Mouse (Mus musculus): ENCODE measurements at regions not wholly inside any gene's neighbourhood (a gene's known extent, or its start where the extent isn't known, plus 50 kb on each side); places are given as distances from the start of the nearest gene placed in this dataset.

DNA sequence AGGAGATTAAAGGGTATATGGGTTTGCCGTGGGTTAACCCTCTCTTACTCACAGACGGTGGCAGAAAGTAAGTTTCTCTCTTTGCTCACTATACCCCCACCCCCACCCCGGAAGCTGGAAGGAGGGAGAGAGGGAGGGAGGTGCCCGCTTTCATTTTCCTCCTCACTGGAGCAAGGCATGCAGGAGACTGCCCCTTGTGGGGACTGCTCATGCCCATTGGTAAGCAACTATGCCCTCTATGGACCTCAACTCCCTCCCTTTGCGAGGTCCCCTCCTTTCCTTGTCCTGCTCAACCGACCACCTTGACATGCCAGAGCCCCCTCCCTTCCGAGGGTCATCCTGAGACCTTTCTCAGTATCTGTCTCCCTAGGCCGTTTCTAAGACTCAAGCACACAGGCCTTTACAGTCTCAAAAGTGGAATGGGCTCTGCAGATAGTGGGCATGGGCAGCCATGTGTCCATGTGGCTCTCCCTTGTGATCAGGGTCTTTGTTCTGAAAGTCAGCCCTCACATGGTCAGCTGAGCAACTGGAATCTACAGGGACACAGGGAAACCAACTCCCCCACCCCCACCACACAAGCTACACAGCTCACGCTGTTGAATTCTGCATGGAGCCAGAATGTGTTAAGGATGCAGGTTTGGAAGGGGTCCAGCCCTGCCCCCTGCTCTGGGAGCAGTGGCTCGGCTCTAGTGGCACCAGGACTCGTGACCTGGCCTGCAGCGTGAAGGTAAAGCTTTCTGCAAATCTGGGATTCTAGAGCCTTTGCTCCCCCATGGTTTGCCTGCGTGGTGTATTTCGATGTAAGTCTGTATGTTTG, 116.8 kb upstream of the A530016L24Rik start:
- DNase-seq (ENCODE audit: low spot score in 2 of 2), result peak in 1 of 2 experiments; percentile 3

DNA sequence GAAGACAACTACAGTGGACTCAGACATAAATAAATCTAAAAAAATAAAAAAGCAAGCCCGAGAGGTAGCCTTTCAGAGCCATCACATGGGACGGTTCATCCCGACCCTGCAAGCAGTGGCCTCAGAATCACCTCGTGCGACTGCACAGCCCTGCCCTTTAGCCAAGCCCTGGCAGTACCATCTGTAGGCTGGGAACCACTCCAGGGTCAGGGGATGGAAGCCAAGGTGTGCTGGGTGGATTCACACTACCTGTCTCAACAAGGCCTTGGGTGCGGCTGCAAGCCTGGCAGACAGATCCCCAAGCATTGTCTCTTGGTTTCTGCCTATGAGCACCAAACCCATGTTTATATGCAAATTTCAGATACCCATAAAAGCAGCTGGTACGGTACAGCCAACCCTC, 115.3 kb upstream of the A530016L24Rik start:
- DNase-seq (ENCODE audit: low spot score in 2 of 2), result no peak

DNA sequence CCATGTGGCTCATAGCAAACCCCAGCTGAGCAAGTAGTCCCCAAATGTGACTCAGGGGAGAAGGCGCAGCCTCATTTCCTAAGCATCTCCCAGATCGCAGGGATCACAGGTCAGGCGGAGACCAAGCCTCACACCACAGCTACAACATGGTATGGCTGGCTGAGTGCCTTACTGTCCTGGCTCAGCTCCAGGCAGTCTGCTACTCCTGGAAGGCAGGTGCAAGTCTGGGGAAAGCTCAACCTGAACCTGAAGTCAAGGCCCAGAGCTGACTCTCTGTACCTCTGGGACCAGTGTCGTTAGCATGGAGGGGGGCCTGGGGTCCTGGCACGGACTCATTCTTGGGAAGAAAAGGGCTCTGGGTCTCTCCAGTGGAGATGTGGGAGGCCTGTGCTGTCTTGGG, 113.0 kb upstream of the A530016L24Rik start:
- DNase-seq (ENCODE audit: low spot score in 2 of 2), result no peak

DNA sequence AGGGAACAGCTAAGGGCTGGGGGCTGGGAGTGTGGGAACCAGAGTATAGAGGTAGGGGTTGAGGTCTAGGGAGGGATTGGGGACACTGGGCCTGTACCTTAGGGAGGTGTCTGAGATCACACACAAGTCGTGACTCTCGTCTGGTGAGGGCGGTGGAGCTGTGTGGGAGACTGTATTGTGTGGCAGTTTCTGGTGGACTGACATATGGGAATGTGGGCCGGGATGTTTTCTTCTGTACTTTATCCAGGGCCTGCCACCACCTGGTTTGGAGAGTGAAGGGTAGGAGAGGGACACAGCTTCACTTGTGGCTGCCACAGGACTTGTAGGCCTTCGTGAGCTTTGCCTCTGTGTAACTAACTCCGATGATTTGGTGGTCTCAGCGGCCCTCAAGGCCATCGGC, 112.5 kb upstream of the A530016L24Rik start:
- DNase-seq (ENCODE audit: low spot score in 2 of 2), result no peak

DNA sequence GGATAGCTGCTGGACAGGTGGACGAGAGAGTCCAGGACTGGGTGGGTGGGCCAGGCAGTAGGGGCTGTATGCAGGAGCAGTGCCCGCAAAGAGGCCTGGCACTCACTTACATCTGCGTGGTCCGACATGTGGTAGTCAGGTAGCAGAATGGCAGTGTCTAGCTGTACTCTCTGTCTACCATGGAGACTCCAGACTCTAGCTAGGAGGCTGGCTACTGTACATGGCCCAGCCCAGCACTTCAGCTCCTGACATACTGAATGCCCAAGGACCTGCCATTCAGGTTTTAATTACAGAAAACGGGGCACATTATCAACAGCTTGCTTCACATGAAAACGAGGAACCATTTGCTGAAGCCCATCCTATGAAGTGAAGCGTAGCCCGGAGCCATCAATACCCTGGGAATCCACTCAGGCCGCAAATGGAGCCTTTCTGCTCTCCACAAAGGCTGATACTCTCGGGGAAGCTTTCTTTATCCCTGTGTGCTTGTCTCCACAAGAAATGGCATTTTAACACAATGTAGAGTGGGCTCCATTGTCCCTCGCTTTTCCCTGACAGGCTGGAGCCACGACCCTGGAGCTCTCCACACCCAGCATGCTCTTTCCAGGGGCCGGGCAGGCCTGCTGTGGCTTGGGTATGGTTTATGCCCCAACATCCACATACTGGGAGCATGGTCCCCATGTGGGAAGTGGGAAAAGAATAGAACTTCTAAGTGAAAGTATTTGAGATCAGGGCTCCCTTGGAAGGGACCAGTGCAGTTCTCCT, 110.6 kb upstream of the A530016L24Rik start:
- no peak for DNase-seq (ENCODE audit: low spot score in 2 of 2)

DNA sequence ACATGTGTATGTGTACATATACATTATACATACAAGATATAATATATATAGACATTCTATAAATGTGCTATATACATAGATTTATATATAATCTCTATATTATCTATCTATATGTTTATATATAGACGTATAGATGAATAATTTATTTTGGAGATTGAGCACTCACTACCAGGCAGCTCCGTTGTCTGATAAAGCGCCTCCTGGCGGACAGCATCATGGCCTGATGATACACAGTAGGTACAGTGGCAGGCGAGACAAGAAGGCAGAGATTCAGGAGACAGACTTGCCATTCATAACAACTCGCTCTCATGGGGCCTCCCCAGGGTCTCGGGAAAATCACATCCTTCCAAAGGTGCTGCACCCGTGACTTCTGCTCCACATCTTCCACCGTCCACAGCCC, 101.4 kb upstream of the A530016L24Rik start:
- no peak for DNase-seq (ENCODE audit: low spot score in 2 of 2)

DNA sequence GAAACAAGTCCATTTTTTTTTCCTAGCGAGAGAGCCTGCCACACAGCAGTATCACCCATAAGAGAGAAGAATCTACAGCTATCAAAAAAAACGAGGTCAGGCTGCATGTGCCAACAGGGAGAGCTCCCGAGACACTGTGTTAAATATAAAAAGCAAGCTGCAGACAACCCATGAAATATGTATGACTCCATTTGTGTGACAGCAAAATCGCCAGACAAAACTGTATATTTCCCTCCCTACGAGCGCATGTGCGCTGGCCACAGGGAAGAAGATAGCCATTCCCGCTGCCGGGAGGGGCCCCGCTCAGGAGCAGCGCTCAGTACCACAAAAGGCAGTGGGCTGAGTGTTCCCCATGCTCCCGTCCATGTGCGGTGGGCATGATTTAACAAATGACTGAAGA, 93.3 kb upstream of the A530016L24Rik start:
- no peak for DNase-seq (ENCODE audit: low spot score in 2 of 2)

DNA sequence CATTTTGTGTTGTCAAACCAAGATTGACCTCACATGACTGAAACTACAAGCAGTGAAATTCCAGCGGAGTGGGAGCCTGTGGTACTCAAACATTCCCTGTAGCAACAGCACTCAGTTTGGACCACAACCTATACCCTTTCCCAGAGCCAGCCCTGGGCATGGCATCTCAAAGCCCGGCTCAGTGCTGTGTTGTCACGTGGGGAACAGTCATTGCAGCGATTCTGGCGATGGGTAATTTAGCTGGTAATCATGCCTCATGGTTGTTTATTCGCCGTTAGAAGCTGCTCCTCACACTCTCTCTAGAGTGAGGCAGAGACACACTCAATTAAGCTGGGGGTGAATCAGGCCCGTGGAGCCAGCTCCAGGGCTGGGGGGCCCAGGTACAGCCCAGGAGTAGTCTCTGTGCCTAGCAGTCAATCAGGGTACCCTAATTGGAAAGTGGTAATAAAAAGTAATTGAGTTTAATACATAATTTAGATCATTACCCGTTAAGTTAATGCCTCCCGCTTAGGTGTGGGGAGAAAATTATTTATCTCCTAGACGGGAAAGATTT, 85.5 kb upstream of the A530016L24Rik start:
- DNase-seq (ENCODE audit: low spot score in 2 of 2), result no peak

DNA sequence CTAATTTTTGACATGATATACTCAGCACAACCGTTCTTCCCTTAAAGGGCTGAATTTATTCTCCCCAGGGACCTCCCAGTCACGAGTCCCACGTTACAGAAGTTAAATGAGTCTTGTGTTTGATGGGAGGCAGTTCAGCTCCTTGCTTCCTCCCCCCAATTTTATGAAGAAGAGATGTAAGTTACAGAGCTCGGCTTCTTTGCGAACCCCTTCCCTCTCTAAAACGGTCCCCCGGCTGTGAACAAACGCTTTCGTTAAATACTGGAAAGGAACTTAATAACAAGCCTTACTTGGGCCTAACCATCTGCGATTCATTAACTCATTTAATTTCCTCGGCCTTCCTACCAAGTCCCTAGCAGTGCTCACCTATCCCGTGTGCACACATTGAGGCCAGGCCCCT, 84.9 kb upstream of the A530016L24Rik start:
- no peak for DNase-seq (ENCODE audit: low spot score in 2 of 2)

DNA sequence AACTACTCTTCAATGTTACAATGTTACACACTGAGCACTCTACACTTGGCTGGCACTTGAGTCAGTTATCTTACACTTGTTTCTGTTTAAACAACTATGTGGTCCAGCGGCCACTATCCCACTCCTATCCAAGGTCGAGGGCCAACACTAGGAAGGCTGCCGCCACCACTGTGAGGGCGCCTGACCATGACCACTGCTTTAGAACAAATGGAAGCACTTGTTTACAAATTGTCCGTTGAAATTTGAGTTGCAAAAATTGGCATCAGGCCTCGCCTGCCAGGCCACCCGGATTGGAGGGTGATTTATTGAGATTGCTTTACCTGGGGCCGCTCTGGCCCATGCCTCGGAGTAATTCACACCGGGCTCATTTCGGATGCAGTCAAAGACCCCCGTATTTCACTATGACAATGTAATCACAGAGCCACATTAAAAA, 83.5 kb upstream of the A530016L24Rik start:
- DNase-seq (ENCODE audit: low spot score in 2 of 2), result no peak

DNA sequence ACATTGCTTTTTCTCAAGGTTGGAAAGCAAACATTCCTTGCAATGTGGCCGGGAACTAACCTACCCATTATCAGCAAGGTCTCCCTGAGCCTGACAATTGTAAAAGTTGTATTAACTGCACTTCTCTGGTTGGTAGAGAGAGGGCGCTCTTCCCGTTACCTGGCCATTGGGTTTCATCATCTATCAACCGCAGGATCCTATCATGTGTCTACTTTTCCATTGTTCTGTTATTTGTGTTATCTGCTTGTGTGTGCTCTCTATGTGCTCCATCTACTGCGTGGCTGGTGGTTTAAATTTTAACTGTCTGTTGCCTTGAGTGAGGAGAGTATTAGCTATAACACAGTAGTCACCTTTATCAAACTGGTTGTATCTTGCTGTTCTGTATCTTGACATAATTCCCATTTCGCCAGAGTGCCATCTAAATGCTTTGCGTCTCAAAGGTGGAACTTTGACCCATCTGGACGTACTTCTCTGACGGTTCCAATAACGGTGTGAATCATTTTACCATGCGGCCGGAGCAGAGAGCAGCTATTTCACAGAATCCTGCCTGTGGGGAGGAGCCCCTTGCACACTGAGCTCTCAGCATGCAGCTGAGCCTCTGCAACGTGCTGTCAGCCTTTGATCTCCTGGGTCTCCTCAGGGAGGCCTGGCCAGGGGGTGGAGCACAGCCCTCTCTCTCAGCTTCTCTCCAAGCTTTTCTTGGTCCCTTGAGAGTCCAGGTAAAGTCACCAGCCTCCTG, 77.5 kb upstream of the A530016L24Rik start:
- DNase-seq (ENCODE audit: low spot score in 2 of 2), result no peak

DNA sequence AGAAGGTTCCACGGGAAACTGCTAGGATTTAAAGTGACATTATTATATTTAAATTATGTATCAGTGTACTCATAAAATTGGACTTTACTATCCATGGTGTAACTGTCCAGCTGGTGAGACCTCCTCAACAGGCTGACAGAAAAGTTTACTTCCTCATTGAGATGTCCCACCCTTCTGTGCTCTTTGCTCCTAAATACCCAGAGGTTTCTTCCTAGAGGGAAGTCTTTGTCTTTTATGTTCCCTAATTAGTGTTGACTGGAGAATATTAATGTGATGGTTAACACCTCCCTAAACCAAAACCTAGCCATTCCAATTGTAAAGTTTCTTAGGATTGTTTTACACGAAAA, 76.9 kb upstream of the A530016L24Rik start:
- no peak for DNase-seq (ENCODE audit: low spot score in 2 of 2)

DNA sequence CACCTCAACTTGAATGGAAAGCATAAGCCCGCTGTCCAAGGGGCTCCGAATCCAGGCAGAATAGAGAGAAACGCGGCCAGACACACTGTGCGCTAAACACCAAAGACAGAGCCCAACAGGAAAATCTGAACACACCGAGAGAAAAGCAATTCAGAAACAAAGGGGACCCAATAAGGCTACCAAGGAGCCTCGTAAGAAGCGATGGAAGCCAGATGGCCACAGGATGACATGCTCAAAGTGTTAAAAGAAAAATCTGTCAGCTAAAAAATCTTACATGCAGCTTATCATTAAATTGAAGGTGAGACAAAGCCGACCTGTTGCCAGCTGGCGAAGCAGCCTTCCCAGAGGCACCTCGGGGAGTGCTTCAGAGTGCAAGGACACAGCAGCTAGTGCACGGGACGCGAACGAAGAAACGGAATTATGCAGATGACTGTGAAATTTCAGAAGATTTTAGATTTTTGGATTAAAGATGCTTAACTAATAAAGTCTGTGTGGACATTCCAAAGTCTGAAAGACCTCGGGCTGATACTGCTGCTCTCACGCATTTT, 73.2 kb upstream of the A530016L24Rik start:
- no peak for DNase-seq (ENCODE audit: low spot score in 2 of 2)

DNA sequence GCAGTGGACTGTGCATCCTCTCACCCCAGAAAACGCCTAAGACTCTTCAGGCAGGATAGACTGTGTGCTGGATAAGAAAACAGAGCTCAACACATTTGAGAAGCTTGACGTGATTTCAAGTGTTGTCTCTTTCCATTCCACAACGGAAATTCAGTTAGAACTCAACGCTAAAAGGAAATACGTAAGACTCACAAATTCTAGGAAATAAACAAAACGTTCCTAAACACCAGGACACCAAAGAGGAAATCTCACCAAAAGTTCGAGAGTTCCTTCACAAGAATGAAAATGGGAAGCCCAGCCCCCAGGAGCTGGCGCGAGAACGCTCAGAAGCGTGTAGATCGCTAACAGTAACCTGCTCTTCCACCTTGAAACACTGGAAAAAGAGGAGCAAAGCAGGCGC, 72.7 kb upstream of the A530016L24Rik start:
- DNase-seq (ENCODE audit: low spot score in 2 of 2), result no peak

DNA sequence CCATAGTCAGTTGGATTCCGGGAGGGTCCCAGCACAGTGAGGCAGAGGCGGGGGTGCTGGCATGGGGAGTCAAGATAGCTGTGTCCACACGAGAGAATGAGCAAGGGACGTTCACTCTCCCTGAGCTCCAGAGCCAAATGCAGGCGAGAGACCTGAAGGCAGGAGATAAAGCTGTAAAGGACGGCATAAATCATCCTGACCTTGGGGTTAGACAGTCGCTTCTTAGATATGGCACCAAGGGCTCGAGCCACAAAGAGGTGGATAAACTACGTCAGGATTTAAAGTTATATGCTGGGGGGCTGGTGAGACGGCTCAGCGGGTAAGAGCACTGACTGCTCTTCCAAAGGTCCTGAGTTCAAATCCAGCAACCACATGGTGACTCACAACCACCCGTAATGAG, 70.6 kb upstream of the A530016L24Rik start:
- DNase-seq (ENCODE audit: low spot score in 2 of 2), result no peak

DNA sequence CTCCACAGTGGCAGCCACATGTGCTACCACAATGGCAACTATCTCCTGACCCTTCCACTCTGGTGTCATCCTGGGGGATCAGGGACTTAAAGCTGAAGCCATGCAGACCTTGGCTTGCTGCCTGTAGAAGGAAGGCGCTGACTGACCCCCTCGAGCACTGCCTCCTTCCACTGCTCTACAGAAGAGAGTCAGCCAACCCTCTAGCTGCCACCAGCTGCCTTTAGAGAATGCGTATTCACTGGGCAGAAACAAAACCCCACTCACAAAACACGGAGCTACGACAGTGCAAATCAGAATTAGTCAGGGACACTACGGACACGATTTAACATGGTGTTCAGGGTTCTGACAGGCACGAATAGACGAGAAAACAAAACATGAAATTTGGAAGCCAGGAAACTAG, 67.1 kb upstream of the A530016L24Rik start:
- DNase-seq (ENCODE audit: low spot score in 2 of 2), result no peak

DNA sequence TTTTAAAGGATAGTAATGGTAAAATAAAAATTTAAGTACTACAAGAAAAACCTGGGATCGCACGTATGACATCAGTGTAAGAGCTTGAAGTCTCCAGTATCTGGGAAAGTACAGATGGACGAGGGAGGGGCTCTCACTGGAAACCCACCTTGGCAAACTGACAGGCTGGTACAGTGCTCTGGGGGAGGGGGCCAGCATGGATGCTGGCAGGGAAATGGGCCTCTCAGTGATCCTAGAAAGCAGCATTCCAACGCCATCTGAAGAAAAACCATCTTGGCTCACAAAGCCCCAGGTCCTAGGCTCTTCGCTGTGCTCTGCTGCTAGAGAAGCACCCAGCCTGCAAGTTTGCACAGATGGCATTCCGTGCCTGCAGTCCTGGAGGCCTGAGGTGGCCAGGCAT, 65.1 kb upstream of the A530016L24Rik start:
- no peak for DNase-seq (ENCODE audit: low spot score in 2 of 2)

DNA sequence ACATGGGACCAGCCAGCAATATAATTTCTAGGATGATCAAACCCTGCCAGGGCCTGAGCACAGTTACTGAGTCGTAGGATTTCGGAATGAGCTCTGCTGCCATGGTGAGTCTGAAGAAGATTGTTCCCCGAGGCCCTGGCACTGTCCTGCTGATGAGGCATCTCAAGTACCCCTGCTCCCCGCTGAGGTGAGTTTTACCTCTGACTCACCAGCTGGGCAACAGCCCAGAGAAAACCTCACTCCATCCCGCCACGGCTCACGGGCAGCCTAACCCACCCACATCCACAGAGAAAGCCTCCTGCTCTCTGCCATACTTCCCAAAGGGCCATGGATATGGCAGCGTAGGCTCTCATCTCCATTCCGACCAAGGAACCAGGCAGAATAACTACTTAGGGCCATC, 62.6 kb upstream of the A530016L24Rik start:
- no peak for DNase-seq (ENCODE audit: low spot score in 2 of 2)

DNA sequence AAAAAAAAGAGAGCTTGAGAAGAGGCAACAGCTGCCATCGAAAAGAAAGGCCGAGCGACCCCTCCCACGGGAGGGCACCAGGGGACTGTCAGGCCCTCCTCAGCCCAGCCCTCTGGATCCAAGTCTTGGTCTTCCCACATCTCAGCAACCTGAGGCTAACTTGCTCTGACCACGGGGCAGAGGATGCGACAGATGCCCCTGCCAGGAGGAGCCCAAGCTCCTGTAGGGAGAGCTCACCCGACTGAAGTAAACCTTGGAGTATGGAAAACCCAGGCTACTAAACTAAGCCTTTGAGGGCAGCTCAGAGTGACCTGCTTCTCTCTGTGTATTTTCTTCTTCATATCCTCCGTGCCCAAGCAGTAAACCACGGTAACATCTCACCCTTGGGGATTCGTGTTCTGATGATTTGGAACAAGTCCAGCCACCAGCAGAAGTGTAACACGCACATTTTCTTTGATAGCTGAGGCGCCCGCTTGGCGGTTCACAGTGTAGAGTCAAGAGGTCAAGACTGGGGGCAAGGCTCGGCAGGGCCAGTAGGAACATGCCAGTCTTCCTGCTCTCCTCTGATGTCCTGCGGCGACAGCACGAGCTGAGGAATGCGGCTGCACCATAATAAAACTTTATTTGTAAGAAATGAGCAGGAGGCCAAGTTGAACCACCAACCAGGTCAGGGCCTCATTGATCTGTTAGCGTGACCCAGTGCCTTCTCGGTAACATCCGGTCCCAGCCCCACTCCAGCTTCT, 59.0 kb upstream of the A530016L24Rik start:
- no peak for DNase-seq (ENCODE audit: low spot score in 2 of 2)

DNA sequence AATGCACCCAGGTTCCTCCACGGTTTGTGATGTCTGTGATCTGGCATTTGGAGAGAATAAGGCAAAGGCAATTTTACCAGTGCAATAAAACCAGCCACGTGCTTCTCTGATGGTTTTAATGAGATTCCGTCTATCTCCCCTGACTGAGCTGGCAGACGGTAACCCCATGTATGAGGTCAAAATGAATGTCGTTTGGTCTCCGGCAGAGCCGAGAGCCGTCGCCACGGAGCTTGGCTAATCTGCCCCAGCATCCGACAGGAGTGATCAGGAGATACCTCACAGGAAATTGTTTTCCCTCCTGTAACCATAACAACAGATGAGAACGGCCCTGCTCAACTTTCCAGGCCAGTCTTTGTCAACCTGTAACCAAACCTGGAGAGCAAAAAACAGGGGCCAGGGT, 55.9 kb upstream of the A530016L24Rik start:
- no peak for DNase-seq (ENCODE audit: low spot score in 2 of 2)
